Mouse (Mus musculus): ENCODE data around the gene Emilin1. TPM values are rescaled to one million over a fixed set of nuclear protein-coding genes. Genes with fewer than 3 reads are reported as not detected.

Emilin1 gene
- polyA plus RNA-seq, 1 experiment: 55.6 TPM

DNA sequence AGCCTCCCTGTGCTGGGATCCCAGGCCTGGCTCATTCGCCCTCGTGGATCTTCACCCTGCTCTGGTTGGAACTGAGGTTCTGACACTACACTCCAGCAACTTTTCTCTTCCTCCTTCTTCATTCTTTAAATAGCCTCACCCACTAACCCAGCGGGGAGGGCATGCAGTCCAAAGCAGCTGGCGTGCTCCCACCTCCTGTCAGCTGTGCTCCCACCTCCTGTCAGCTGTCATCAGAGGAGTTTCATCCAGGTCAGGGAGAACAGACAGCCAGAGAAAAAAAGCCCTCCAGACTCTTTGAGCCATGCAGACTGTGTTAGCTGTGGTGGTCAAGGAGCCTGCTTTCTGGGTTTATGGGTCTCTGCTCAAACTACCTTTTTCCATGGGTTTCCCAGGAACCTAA, 18.2 kb downstream of the Emilin1 start:
- TF ChIP-seq POLR2A (IDR thresholded peaks at IDR 0.05; ENCODE audit: low read depth, low read length) (no peak), CTCF (conservative IDR thresholded peaks at IDR 0.05; ENCODE audit: insufficient read depth, insufficient read length, low read depth, low read length) (no peak)
- no peak overlapping the region for H3K27ac ChIP-seq (ENCODE audit: insufficient read depth, low read depth, low read length)
- peaks cover 7% of the 10 kb centered on the region; the same call in 1 of the 2 replicates for H3K4me1 ChIP-seq (ENCODE audit: control insufficient read depth, insufficient read depth, low read length)
- WGBS: 83% methylated on average over 4 of the region's 4 CpGs
- H3K4me3 ChIP-seq (ENCODE audit: insufficient read depth, low read depth, low read length): no peak overlapping the region
- no peaks in the 10 kb centered on the region for H3K27me3 ChIP-seq (replicated peaks; ENCODE audit: control insufficient read depth, insufficient read depth, low read length)
- DNase-seq: no peak
- no peaks in the 10 kb centered on the region for H3K36me3 ChIP-seq (ENCODE audit: control insufficient read depth, insufficient read depth, low read length)

DNA sequence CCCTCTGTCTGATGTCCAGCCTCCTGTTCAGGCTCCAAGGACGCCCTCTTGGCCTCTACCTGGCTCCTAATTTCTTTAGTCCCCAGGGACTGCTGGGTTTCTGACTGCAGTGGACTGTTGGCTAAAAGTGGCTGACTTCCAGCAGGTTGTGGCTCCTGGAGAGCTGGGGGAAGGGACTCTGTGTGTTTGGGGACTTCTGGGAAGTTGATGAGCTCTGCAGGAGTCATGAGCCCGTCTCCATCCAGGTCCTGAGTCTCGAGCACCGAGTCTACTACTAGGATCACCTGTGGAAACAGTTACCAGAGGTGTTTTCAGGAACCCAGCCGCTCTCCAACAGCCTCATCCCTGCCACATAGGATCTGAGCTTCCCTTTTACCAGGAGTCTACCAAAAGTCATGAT, 20.5 kb downstream of the Emilin1 start:
- Histone ChIP-seq H3K27ac (ENCODE audit: insufficient read depth, low read depth, low read length) (no peak overlapping the region), H3K4me3 (ENCODE audit: insufficient read depth, low read depth, low read length) (no peak overlapping the region), H3K27me3 (replicated peaks; ENCODE audit: control insufficient read depth, insufficient read depth, low read length) (no peaks in the 10 kb centered on the region), H3K36me3 (ENCODE audit: control insufficient read depth, insufficient read depth, low read length) (no peaks in the 10 kb centered on the region), H3K4me1 (ENCODE audit: control insufficient read depth, insufficient read depth, low read length) (no peaks in the 10 kb centered on the region)
- TF ChIP-seq CTCF (conservative IDR thresholded peaks at IDR 0.05; ENCODE audit: insufficient read depth, insufficient read length, low read depth, low read length): no peak
- TF ChIP-seq POLR2A (IDR thresholded peaks at IDR 0.05; ENCODE audit: low read depth, low read length): no peak
- DNase-seq: no peak
- 69% methylated on average over 5 of the region's 5 CpGs for WGBS

DNA sequence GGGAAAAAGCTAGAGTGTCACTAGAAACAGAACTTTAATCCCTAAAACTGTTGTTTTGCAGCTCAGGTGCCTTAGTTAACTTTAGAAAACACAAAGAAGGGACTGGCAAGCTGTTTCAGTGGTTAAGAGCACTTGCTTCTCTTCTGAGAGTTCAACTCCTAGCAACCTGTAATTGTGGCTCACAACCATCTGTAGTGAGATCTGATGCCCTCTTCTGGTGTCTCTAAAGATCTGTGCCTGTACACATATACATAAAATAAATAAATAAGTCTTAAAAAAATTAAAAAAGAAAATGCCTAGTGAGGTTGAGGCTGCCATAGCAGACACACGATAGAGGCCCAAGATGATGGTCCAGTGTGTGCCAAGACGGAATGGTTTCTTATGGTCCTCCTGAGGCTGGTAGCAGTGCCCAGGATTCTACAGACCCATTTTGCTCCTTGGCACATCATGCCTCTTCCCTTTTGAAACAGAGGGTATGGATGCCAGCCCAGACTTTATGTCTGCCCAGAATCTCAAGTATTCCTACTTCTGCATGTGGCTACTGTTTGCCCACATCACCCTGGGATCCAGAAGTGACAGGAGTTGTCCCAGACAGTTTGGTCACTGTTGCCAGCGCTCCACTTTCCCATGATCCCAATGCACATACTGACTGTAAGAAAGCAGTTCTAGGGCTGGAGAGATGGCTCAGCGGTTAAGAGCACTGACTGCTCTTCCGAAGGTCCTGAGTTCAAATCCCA, 21.7 kb downstream of the Emilin1 start:
- Histone ChIP-seq H3K36me3 (ENCODE audit: control insufficient read depth, insufficient read depth, low read length) (no peaks in the 10 kb centered on the region), H3K4me3 (ENCODE audit: insufficient read depth, low read depth, low read length) (no peak overlapping the region), H3K27me3 (replicated peaks; ENCODE audit: control insufficient read depth, insufficient read depth, low read length) (no peaks in the 10 kb centered on the region), H3K27ac (ENCODE audit: insufficient read depth, low read depth, low read length) (no peak overlapping the region), H3K4me1 (ENCODE audit: control insufficient read depth, insufficient read depth, low read length) (no peaks in the 10 kb centered on the region)
- TF ChIP-seq POLR2A (IDR thresholded peaks at IDR 0.05; ENCODE audit: low read depth, low read length) (no peak), CTCF (conservative IDR thresholded peaks at IDR 0.05; ENCODE audit: insufficient read depth, insufficient read length, low read depth, low read length) (no peak)
- no peak for DNase-seq
- 89% methylated on average over 5 of the region's 5 CpGs for WGBS

DNA sequence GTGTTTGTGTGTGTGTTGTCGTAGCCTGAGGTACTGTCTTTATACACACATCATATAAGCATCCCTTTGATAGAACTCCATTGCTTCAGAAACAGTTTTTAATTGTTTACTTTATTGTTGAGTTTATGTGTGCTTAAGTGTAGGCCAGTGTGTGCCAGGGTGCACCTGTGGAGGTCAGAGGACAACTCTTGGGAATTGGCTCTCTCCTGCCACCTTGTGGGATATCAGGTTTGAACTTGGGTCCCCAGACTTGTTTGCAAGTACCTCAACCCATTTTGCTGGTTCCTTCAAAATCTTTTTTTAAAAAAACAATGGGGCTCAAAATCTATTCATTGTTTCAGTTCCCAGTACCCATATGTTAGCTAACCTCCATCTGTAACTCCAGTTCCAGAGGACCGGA, 29.8 kb downstream of the Emilin1 start:
- TF ChIP-seq POLR2A (IDR thresholded peaks at IDR 0.05; ENCODE audit: low read depth, low read length) (no peak), CTCF (conservative IDR thresholded peaks at IDR 0.05; ENCODE audit: insufficient read depth, insufficient read length, low read depth, low read length) (peak; percentile 69)
- DNase-seq: peak; percentile 75
- Histone ChIP-seq H3K27me3 (replicated peaks; ENCODE audit: control insufficient read depth, insufficient read depth, low read length) (no peaks in the 10 kb centered on the region), H3K27ac (ENCODE audit: insufficient read depth, low read depth, low read length) (no peak overlapping the region), H3K36me3 (ENCODE audit: control insufficient read depth, insufficient read depth, low read length) (no peaks in the 10 kb centered on the region), H3K4me1 (ENCODE audit: control insufficient read depth, insufficient read depth, low read length) (peaks cover 3% of the 10 kb centered on the region), H3K4me3 (ENCODE audit: insufficient read depth, low read depth, low read length) (no peak overlapping the region)
- WGBS: 84% methylated on average over 2 of the region's 2 CpGs

DNA sequence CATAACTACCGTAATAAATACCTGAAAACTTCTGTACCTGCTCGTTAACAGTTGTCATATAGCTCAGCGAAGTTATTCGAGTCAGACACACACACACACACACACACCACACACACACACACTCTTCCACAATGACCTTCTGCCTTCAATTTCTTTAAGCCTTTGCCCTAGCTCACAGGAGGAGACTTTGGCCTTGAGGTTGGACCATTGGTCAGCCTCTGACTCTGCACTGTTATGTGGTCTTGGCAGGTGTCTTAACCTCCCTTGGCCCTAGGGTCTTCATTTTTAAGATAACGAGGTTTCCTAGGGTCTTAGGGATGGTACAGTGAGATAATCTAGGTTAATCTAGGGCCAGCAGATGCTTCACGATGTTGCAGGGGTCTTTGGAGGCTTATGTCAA, 31.1 kb downstream of the Emilin1 start:
- Histone ChIP-seq H3K4me1 (ENCODE audit: control insufficient read depth, insufficient read depth, low read length) (peaks cover 9% of the 10 kb centered on the region), H3K4me3 (ENCODE audit: insufficient read depth, low read depth, low read length) (peak overlapping the region; percentile 63), H3K27me3 (replicated peaks; ENCODE audit: control insufficient read depth, insufficient read depth, low read length) (no peaks in the 10 kb centered on the region), H3K36me3 (ENCODE audit: control insufficient read depth, insufficient read depth, low read length) (no peaks in the 10 kb centered on the region), H3K27ac (ENCODE audit: insufficient read depth, low read depth, low read length) (peak overlapping the region; percentile 96)
- WGBS: 71% methylated on average over 6 of the region's 6 CpGs
- TF ChIP-seq CTCF (conservative IDR thresholded peaks at IDR 0.05; ENCODE audit: insufficient read depth, insufficient read length, low read depth, low read length) (no peak), POLR2A (IDR thresholded peaks at IDR 0.05; ENCODE audit: low read depth, low read length) (no peak)
- peak; percentile 78 for DNase-seq

DNA sequence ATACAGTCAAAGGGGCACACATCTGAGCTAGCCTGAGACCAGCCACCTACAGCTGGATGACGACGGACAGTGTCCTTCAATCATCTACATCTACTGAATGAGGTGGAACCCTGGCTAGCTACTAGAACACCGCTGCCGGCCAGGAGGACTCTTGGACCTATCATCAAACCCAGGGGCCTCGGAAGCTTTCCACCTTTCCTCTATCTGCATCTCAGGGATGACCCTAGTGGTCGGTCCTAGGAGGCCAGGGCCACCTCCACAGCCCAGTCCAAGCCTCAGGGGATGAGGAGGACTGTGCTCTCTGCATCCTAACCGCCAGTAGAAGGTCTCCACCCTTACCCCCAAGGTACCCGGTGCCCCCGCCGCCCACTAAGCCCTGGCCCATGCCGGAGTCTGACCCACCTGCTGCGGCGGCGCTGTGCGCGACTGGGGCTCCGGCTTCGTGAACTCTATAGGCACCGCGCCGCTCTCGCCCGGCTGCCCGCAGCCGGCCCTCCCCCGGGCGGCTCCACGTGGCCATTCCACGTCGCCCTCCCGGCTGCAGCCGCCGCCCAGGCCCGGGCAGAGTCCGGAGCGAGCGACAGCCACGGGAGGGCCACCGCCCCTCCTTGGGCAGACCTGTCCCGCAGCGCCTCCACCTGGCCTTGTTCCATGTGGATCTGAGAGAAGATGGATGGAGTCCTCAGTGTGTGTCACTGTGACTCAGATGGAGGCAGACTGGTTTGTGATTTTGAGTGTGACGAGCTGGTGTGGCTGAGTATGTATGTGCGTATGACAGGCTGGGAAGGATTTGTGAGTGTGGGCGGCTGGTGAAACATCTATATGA, 32.0 kb downstream of the Emilin1 start, which contains the start of gene Cgref1:
Gene Cgref1 (minus strand): TSS at position 636 of the 826 bp plus-strand sequence.
- 8% methylated on average over 44 of the region's 44 CpGs for WGBS
- peak within 1 kb of the TSS; percentile 96 for H3K27ac ChIP-seq (ENCODE audit: insufficient read depth, low read depth, low read length)
- no peaks in the 10 kb centered on the region for H3K27me3 ChIP-seq (replicated peaks; ENCODE audit: control insufficient read depth, insufficient read depth, low read length)
- no peaks in the 10 kb centered on the region for H3K36me3 ChIP-seq (ENCODE audit: control insufficient read depth, insufficient read depth, low read length)
- peaks cover 11% of the 10 kb centered on the region for H3K4me1 ChIP-seq (ENCODE audit: control insufficient read depth, insufficient read depth, low read length)
- H3K4me3 ChIP-seq (ENCODE audit: insufficient read depth, low read depth, low read length): peak within 1 kb of the TSS; percentile 63
- peak; percentile 87 for DNase-seq
- TF ChIP-seq CTCF (conservative IDR thresholded peaks at IDR 0.05; ENCODE audit: insufficient read depth, insufficient read length, low read depth, low read length): peak; percentile 51
- TF ChIP-seq POLR2A (IDR thresholded peaks at IDR 0.05; ENCODE audit: low read depth, low read length): no peak

DNA sequence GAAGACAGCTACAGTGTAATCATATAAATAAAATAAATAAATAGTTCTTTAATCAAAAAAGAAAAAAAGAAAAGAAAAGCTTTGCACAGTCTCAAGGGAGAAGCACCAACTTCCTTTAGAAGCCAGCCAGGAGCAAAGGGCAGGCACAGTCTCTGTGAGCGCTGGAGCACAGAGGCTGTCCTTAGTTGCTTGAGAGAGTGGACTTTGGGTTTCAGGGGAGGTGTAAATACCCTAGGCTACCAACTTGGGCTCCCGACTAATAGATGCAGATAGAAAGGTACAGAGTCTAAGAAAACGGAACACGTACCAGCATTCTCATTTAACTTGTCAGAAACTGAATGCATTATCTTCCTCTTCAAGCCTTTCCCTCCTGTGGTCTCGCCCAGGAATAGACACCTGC, 35.4 kb downstream of the Emilin1 start:
- TF ChIP-seq POLR2A (IDR thresholded peaks at IDR 0.05; ENCODE audit: low read depth, low read length) (no peak), CTCF (conservative IDR thresholded peaks at IDR 0.05; ENCODE audit: insufficient read depth, insufficient read length, low read depth, low read length) (no peak)
- Histone ChIP-seq H3K27me3 (replicated peaks; ENCODE audit: control insufficient read depth, insufficient read depth, low read length) (no peaks in the 10 kb centered on the region), H3K36me3 (ENCODE audit: control insufficient read depth, insufficient read depth, low read length) (no peaks in the 10 kb centered on the region), H3K4me3 (ENCODE audit: insufficient read depth, low read depth, low read length) (no peak overlapping the region), H3K4me1 (ENCODE audit: control insufficient read depth, insufficient read depth, low read length) (peaks cover 18% of the 10 kb centered on the region), H3K27ac (ENCODE audit: insufficient read depth, low read depth, low read length) (peak overlapping the region; percentile 88)
- peak; percentile 84 for DNase-seq
- WGBS: 61% methylated on average over 5 of the region's 5 CpGs
